Mouse (Mus musculus) myocyte (in vitro differentiated cells): ENCODE results near the gene Apba1. TPM values are rescaled to one million over a fixed set of nuclear protein-coding genes. Genes with fewer than 3 reads are reported as not detected.

Experiments
- H3K27me3 ChIP-seq: one replicate; pipeline ENCODE4 v1.6.1; 2011; ENCODE audit not compliant: control insufficient read depth, insufficient read depth, insufficient read length
- H3K36me3 ChIP-seq: one replicate; pipeline ENCODE4 v1.6.1; 2011; ENCODE audit not compliant: control insufficient read depth, insufficient read depth
- H3K4me2 ChIP-seq: one replicate; pipeline ENCODE4 v1.6.1; 2011; ENCODE audit warnings: low read depth, control low read depth
- H3K4me3 ChIP-seq: one replicate; pipeline ENCODE4 v1.5.1; 2011; ENCODE audit warnings: mild to moderate bottlenecking, control low read depth, moderate library complexity
- H3K79me2 ChIP-seq: one replicate; pipeline ENCODE4 v1.6.1; 2011; ENCODE audit not compliant: control insufficient read depth, insufficient read depth
- H3ac ChIP-seq: one replicate; pipeline ENCODE4 v1.6.1; 2011; ENCODE audit not compliant: control insufficient read depth, insufficient read length
- CEBPB ChIP-seq: IDR thresholded peaks from 2 replicates; pipeline ENCODE4 v1.6.1; 2011; ENCODE audit warnings: mild to moderate bottlenecking, moderate library complexity; ENCODE audit not compliant: poor library complexity, insufficient read depth, severe bottlenecking
- E2F4 ChIP-seq: IDR thresholded peaks from one replicate; pipeline ENCODE4 v1.6.1; 2011; ENCODE audit warnings: mild to moderate bottlenecking, control low read depth, moderate library complexity; ENCODE audit not compliant: insufficient read depth
- MAX ChIP-seq: IDR thresholded peaks from one replicate; pipeline ENCODE4 v1.6.1; 2011; ENCODE audit warnings: low read depth, mild to moderate bottlenecking, control low read depth
- MYOD1 ChIP-seq, 3 experiments: IDR thresholded peaks; one replicate each; pipeline ENCODE4 v1.6.1; 2011; ENCODE audit warnings: control low read depth in 2 of 3, low read depth in 2 of 3, mild to moderate bottlenecking in 2 of 3, moderate library complexity in 1 of 3; ENCODE audit not compliant: insufficient read length in 2 of 3, control insufficient read depth in 1 of 3
- MYOG ChIP-seq, 3 experiments: IDR thresholded peaks; one replicate each; pipeline ENCODE4 v1.6.1; 2011; ENCODE audit warnings: control low read depth in 2 of 3, low read depth in 2 of 3, mild to moderate bottlenecking in 2 of 3; ENCODE audit not compliant: insufficient read length in 2 of 3, control insufficient read depth in 1 of 3, insufficient read depth in 1 of 3
- POLR2A ChIP-seq: IDR thresholded peaks from one replicate; pipeline ENCODE4 v1.6.1; 2011; ENCODE audit warnings: low read depth, mild to moderate bottlenecking, control low read depth, moderate library complexity; ENCODE audit not compliant: insufficient read length
- POLR2AphosphoS2 ChIP-seq: IDR thresholded peaks from one replicate; pipeline ENCODE4 v1.6.1; 2011; ENCODE audit warnings: low read depth, control low read depth; ENCODE audit not compliant: insufficient read length
- REST ChIP-seq: IDR thresholded peaks from one replicate; pipeline ENCODE4 v1.6.1; 2011; ENCODE audit warnings: mild to moderate bottlenecking, control low read depth, moderate library complexity; ENCODE audit not compliant: insufficient read depth, insufficient read length
- SRF ChIP-seq: IDR thresholded peaks from one replicate; pipeline ENCODE4 v1.6.1; 2011; ENCODE audit warnings: low read depth; ENCODE audit not compliant: control insufficient read depth, insufficient read length
- TCF12 ChIP-seq: IDR thresholded peaks from one replicate; pipeline ENCODE4 v1.6.1; 2011; ENCODE audit warnings: mild to moderate bottlenecking, control low read depth; ENCODE audit not compliant: poor library complexity, insufficient read depth, severe bottlenecking
- TCF3 ChIP-seq: IDR thresholded peaks from one replicate; pipeline ENCODE4 v1.6.1; 2011; ENCODE audit warnings: low read depth, control low read depth; ENCODE audit not compliant: insufficient read length
- USF1 ChIP-seq: IDR thresholded peaks from one replicate; pipeline ENCODE4 v1.6.1; 2011; ENCODE audit warnings: low read depth, mild to moderate bottlenecking, control low read depth, moderate library complexity
- polyA plus RNA-seq: library from polyadenylated mRNA; unstranded; fragments of >200 nt; fragmentation: generic; extraction: Trizol; gene quantifications from one replicate; pipeline ENCODE4 v1.2.1, GENCODE M21; 2012; ENCODE audit warnings: missing spikeins

Gene Apba1
- polyA plus RNA-seq, 1 experiment = 0.13 TPM

- TF ChIP-seq CEBPB = no peak
- TF ChIP-seq E2F4 = no peak
- TF ChIP-seq USF1 = no peak
- H3ac ChIP-seq = no peak overlapping the region
- H3K27me3 ChIP-seq = no peaks in the 10 kb centered on the region
- no peak overlapping the region for H3K4me2 ChIP-seq
- H3K36me3 ChIP-seq = no peaks in the 10 kb centered on the region
- H3K79me2 ChIP-seq = no peaks in the 10 kb centered on the region
- H3K4me3 ChIP-seq = no peak overlapping the region
Measured at GRCm38 (mm10) chr19:23925541-23925940, 166.9 kb downstream of the Apba1 start.

DNA sequence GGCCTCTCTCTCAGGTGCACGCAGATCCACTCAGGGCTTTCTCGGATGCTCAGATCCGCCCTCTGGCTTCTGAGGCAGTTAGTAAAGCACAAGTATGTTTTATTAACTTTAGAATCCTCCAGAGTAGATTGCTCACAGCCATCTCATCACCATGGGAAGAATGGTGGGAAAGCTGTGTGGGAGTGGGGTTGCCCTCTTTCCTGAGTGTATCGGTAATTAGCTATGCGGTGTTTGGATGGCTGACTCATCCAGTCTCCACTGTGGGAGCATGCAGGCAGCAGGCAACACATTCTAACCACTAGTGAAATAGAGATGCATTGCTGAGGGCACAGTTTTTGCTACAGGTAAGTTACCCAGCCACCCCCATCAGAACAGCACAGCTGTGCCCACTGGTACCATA lies 172.1 kb downstream of the Apba1 start:
- Histone ChIP-seq H3K79me2 (no peaks in the 10 kb centered on the region), H3K27me3 (no peaks in the 10 kb centered on the region), H3K36me3 (no peaks in the 10 kb centered on the region), H3ac (no peak overlapping the region), H3K4me3 (no peak overlapping the region), H3K4me2 (no peak overlapping the region)
- TF ChIP-seq TCF12 (no peak), SRF (no peak), MAX (no peak), REST (no peak), USF1 (no peak)

- H3K4me3 ChIP-seq = no peak overlapping the region
- no peak for TF ChIP-seq USF1
- TF ChIP-seq MYOG (IDR thresholded peaks at IDR 0.05; ENCODE audit: control insufficient read depth in 1 of 3, insufficient read depth in 1 of 3, insufficient read length in 2 of 3, low read depth in 2 of 3) = no peak
- TF ChIP-seq MAX = no peak
- TF ChIP-seq TCF12 = no peak
- no peak for TF ChIP-seq SRF
- no peak for TF ChIP-seq CEBPB
- TF ChIP-seq E2F4 = no peak
- TF ChIP-seq REST = no peak
- TF ChIP-seq POLR2AphosphoS2 = no peak
- TF ChIP-seq POLR2A = no peak
- TF ChIP-seq TCF3 = no peak
- no peak for TF ChIP-seq MYOD1 (IDR thresholded peaks at IDR 0.05; ENCODE audit: control insufficient read depth in 1 of 3, insufficient read length in 2 of 3, low read depth in 2 of 3)
- H3K79me2 ChIP-seq = no peaks in the 10 kb centered on the region
- H3ac ChIP-seq = no peak overlapping the region
- H3K36me3 ChIP-seq = no peaks in the 10 kb centered on the region
- H3K4me2 ChIP-seq = no peak overlapping the region
- no peaks in the 10 kb centered on the region for H3K27me3 ChIP-seq
Measured at GRCm38 (mm10) chr19:23941422-23941949, 182.8 kb downstream of the Apba1 start.

- no peak overlapping the region for H3ac ChIP-seq
- H3K4me2 ChIP-seq = no peak overlapping the region
- H3K79me2 ChIP-seq = no peaks in the 10 kb centered on the region
- H3K27me3 ChIP-seq = no peaks in the 10 kb centered on the region
- H3K4me3 ChIP-seq = no peak overlapping the region
- TF ChIP-seq POLR2AphosphoS2 = no peak
- TF ChIP-seq REST = no peak
- no peak for TF ChIP-seq TCF12
- TF ChIP-seq MAX = no peak
- TF ChIP-seq MYOG (IDR thresholded peaks at IDR 0.05; ENCODE audit: control insufficient read depth in 1 of 3, insufficient read depth in 1 of 3, insufficient read length in 2 of 3, low read depth in 2 of 3) = no peak
- TF ChIP-seq CEBPB = no peak
- no peak for TF ChIP-seq POLR2A
- no peak for TF ChIP-seq TCF3
- TF ChIP-seq USF1 = no peak
- no peak for TF ChIP-seq MYOD1 (IDR thresholded peaks at IDR 0.05; ENCODE audit: control insufficient read depth in 1 of 3, insufficient read length in 2 of 3, low read depth in 2 of 3)
- no peak for TF ChIP-seq E2F4
- TF ChIP-seq SRF = no peak
- H3K36me3 ChIP-seq = no peaks in the 10 kb centered on the region
Measured at GRCm38 (mm10) chr19:23942886-23943285, 184.2 kb downstream of the Apba1 start.

GRCm38 (mm10) chr19:23946026-23946685 lies 187.5 kb downstream of the Apba1 start:
- no peak overlapping the region for H3ac ChIP-seq
- no peak overlapping the region for H3K4me3 ChIP-seq
- no peak for TF ChIP-seq POLR2AphosphoS2
- TF ChIP-seq POLR2A = no peak
- no peak for TF ChIP-seq CEBPB
- TF ChIP-seq MAX = no peak
- TF ChIP-seq TCF12 = no peak
- no peak for TF ChIP-seq USF1
- TF ChIP-seq E2F4 = no peak
- TF ChIP-seq MYOD1 (IDR thresholded peaks at IDR 0.05; ENCODE audit: control insufficient read depth in 1 of 3, insufficient read length in 2 of 3, low read depth in 2 of 3) = no peak
- no peak for TF ChIP-seq MYOG (IDR thresholded peaks at IDR 0.05; ENCODE audit: control insufficient read depth in 1 of 3, insufficient read depth in 1 of 3, insufficient read length in 2 of 3, low read depth in 2 of 3)
- TF ChIP-seq SRF = no peak
- no peak for TF ChIP-seq REST
- no peak for TF ChIP-seq TCF3
- no peak overlapping the region for H3K4me2 ChIP-seq
- no peaks in the 10 kb centered on the region for H3K27me3 ChIP-seq
- no peaks in the 10 kb centered on the region for H3K79me2 ChIP-seq
- no peaks in the 10 kb centered on the region for H3K36me3 ChIP-seq
